Mouse (Mus musculus): ENCODE data around the gene Gm20388. TPM values are rescaled to one million over a fixed set of nuclear protein-coding genes. Genes with fewer than 3 reads are reported as not detected.

Gm20388 gene
- polyA plus RNA-seq, 2 experiments = 8.5 TPM; not detected in 1

- TF ChIP-seq EP300 (IDR thresholded peaks at IDR 0.05; ENCODE audit: low read depth) (no peak), CTCF (IDR thresholded peaks at IDR 0.05; ENCODE audit: low read depth) (no peak)
- Histone ChIP-seq H3K4me1 (replicated peaks; ENCODE audit: control insufficient read depth in 2 of 2, insufficient read depth in 2 of 2, low read length in 1 of 2) (peaks cover 0 to under 1% of the 10 kb centered on the region in 2 experiments; a peak in 1 of 4 replicates), H3K27me3 (ENCODE audit: control insufficient read depth, insufficient read depth, low read length) (no peaks in the 10 kb centered on the region), H3K4me2 (ENCODE audit: low read depth) (no peak overlapping the region), H3K9me3 (ENCODE audit: control insufficient read depth, low read length) (no peaks in the 10 kb centered on the region), H3K27ac (no peak overlapping the region), H3K4me3 (ENCODE audit: insufficient read depth in 1 of 2, low read depth in 2 of 2, low read length in 2 of 2) (no peak overlapping the region), H3K36me3 (replicated peaks; ENCODE audit: control insufficient read depth, insufficient read depth, low read depth) (peaks cover 7% of the 10 kb centered on the region), H3K9ac (replicated peaks) (no peak overlapping the region)
- WGBS (ENCODE audit: insufficient replicate concordance) = 70% methylated on average over 9 of the region's 9 CpGs
- no peak for ATAC-seq (ENCODE audit: insufficient read depth)
- no peak for DNase-seq (ENCODE audit: low read depth in 3 of 3, low spot score in 3 of 3)
Measured at GRCm38 (mm10) chr8:122642071-122642470, 2731.4 kb downstream of the Gm20388 start.

- H3K4me3 ChIP-seq (ENCODE audit: insufficient read depth in 1 of 2, low read depth in 2 of 2, low read length in 2 of 2) = no peak overlapping the region
- no peaks in the 10 kb centered on the region for H3K9me3 ChIP-seq (ENCODE audit: control insufficient read depth, low read length)
- H3K4me2 ChIP-seq (ENCODE audit: low read depth) = no peak overlapping the region
- no peak overlapping the region for H3K27ac ChIP-seq
- no peaks in the 10 kb centered on the region for H3K27me3 ChIP-seq (ENCODE audit: control insufficient read depth, insufficient read depth, low read length)
- no peak for DNase-seq (ENCODE audit: low read depth in 3 of 3, low spot score in 3 of 3)
- H3K9ac ChIP-seq (replicated peaks) = no peak overlapping the region
- H3K4me1 ChIP-seq (replicated peaks; ENCODE audit: control insufficient read depth in 2 of 2, insufficient read depth in 2 of 2, low read length in 1 of 2) = no peaks in the 10 kb centered on the region
- ATAC-seq (ENCODE audit: insufficient read depth) = no peak
- 68% methylated on average over 6 of the region's 6 CpGs for WGBS (ENCODE audit: insufficient replicate concordance)
- TF ChIP-seq EP300 (IDR thresholded peaks at IDR 0.05; ENCODE audit: low read depth) = no peak
- TF ChIP-seq CTCF (IDR thresholded peaks at IDR 0.05; ENCODE audit: low read depth) = no peak
- no peaks in the 10 kb centered on the region; the same call in none of the 2 replicates for H3K36me3 ChIP-seq (replicated peaks; ENCODE audit: control insufficient read depth, insufficient read depth, low read depth)
Measured at GRCm38 (mm10) chr8:122644175-122644954, 2733.7 kb downstream of the Gm20388 start.

GRCm38 (mm10) chr8:122646337-122646736 lies 2735.7 kb downstream of the Gm20388 start:
- no peak for TF ChIP-seq EP300 (IDR thresholded peaks at IDR 0.05; ENCODE audit: low read depth)
- TF ChIP-seq CTCF (IDR thresholded peaks at IDR 0.05; ENCODE audit: low read depth) = no peak
- H3K27me3 ChIP-seq (ENCODE audit: control insufficient read depth, insufficient read depth, low read length) = no peaks in the 10 kb centered on the region
- WGBS (ENCODE audit: insufficient replicate concordance) = 83% methylated on average over 16 of the region's 16 CpGs
- H3K27ac ChIP-seq = no peak overlapping the region
- H3K4me2 ChIP-seq (ENCODE audit: low read depth) = no peak overlapping the region
- no peak overlapping the region for H3K4me3 ChIP-seq (ENCODE audit: insufficient read depth in 1 of 2, low read depth in 2 of 2, low read length in 2 of 2)
- ATAC-seq (ENCODE audit: insufficient read depth) (no peak), DNase-seq (ENCODE audit: low read depth in 3 of 3, low spot score in 3 of 3) (no peak)
- H3K9ac ChIP-seq (replicated peaks) = no peak overlapping the region
- no peaks in the 10 kb centered on the region; the same call in none of the 2 replicates for H3K36me3 ChIP-seq (replicated peaks; ENCODE audit: control insufficient read depth, insufficient read depth, low read depth)
- H3K4me1 ChIP-seq (replicated peaks; ENCODE audit: control insufficient read depth in 2 of 2, insufficient read depth in 2 of 2, low read length in 1 of 2) = no peaks in the 10 kb centered on the region
- no peaks in the 10 kb centered on the region for H3K9me3 ChIP-seq (ENCODE audit: control insufficient read depth, low read length)

- Histone ChIP-seq H3K4me2 (ENCODE audit: low read depth) (no peak overlapping the region), H3K4me3 (ENCODE audit: insufficient read depth in 1 of 2, low read depth in 2 of 2, low read length in 2 of 2) (no peak overlapping the region), H3K36me3 (replicated peaks; ENCODE audit: control insufficient read depth, insufficient read depth, low read depth) (no peaks in the 10 kb centered on the region; the same call in none of the 2 replicates), H3K9me3 (ENCODE audit: control insufficient read depth, low read length) (no peaks in the 10 kb centered on the region), H3K9ac (replicated peaks) (no peak overlapping the region), H3K4me1 (replicated peaks; ENCODE audit: control insufficient read depth in 2 of 2, insufficient read depth in 2 of 2, low read length in 1 of 2) (no peaks in the 10 kb centered on the region), H3K27me3 (ENCODE audit: control insufficient read depth, insufficient read depth, low read length) (no peaks in the 10 kb centered on the region), H3K27ac (no peak overlapping the region)
- no peak for TF ChIP-seq CTCF (IDR thresholded peaks at IDR 0.05; ENCODE audit: low read depth)
- no peak for TF ChIP-seq EP300 (IDR thresholded peaks at IDR 0.05; ENCODE audit: low read depth)
- DNase-seq (ENCODE audit: low read depth in 3 of 3, low spot score in 3 of 3) (no peak), ATAC-seq (ENCODE audit: insufficient read depth) (no peak)
- 81% methylated on average over 15 of the region's 15 CpGs for WGBS (ENCODE audit: insufficient replicate concordance)
Measured at GRCm38 (mm10) chr8:122648192-122648970, 2737.7 kb downstream of the Gm20388 start.

Data from liver, embryonic 14.5 days (tissue).